Mouse (Mus musculus): ENCODE data around the gene Glyctk.

Glyctk gene

GRCm38 (mm10) chr9:106148541-106149398 is 9.2 kb downstream of the Glyctk start:
- no peak for DNase-seq (ENCODE audit: extremely low read depth, insufficient read length, low spot score)

GRCm38 (mm10) chr9:106147851-106148431 is 10.0 kb downstream of the Glyctk start:
- DNase-seq (ENCODE audit: extremely low read depth, insufficient read length, low spot score): no peak

GRCm38 (mm10) chr9:106147281-106147680 is 10.7 kb downstream of the Glyctk start:
- DNase-seq (ENCODE audit: extremely low read depth, insufficient read length, low spot score): no peak

GRCm38 (mm10) chr9:106145582-106145981 is 12.4 kb downstream of the Glyctk start:
- DNase-seq (ENCODE audit: extremely low read depth, insufficient read length, low spot score): no peak

- DNase-seq (ENCODE audit: extremely low read depth, insufficient read length, low spot score): no peak
Measured at GRCm38 (mm10) chr9:106144176-106144575, 13.8 kb downstream of the Glyctk start.

- no peak for DNase-seq (ENCODE audit: extremely low read depth, insufficient read length, low spot score)
Measured at GRCm38 (mm10) chr9:106141955-106142354, 16.0 kb downstream of the Glyctk start.

GRCm38 (mm10) chr9:106139763-106140162 is 18.2 kb downstream of the Glyctk start:
- DNase-seq (ENCODE audit: extremely low read depth, insufficient read length, low spot score): no peak

- no peak for DNase-seq (ENCODE audit: extremely low read depth, insufficient read length, low spot score)
Measured at GRCm38 (mm10) chr9:106137671-106138216, 20.2 kb downstream of the Glyctk start.

GRCm38 (mm10) chr9:106130250-106130649 is 27.7 kb downstream of the Glyctk start:
- DNase-seq (ENCODE audit: extremely low read depth, insufficient read length, low spot score): no peak

GRCm38 (mm10) chr9:106129072-106129471 is 28.9 kb downstream of the Glyctk start:
- DNase-seq (ENCODE audit: extremely low read depth, insufficient read length, low spot score): no peak

GRCm38 (mm10) chr9:106126786-106127251 is 31.1 kb downstream of the Glyctk start:
- no peak for DNase-seq (ENCODE audit: extremely low read depth, insufficient read length, low spot score)

- DNase-seq (ENCODE audit: extremely low read depth, insufficient read length, low spot score): no peak
Measured at GRCm38 (mm10) chr9:106123599-106123998, 34.3 kb downstream of the Glyctk start.

- DNase-seq (ENCODE audit: extremely low read depth, insufficient read length, low spot score): no peak
Measured at GRCm38 (mm10) chr9:106119075-106119474, 38.9 kb downstream of the Glyctk start.

- DNase-seq (ENCODE audit: extremely low read depth, insufficient read length, low spot score): no peak
Measured at GRCm38 (mm10) chr9:106115801-106116424, 42.0 kb downstream of the Glyctk start.

- DNase-seq (ENCODE audit: extremely low read depth, insufficient read length, low spot score): peak; percentile 15
Measured at GRCm38 (mm10) chr9:106112770-106113423, 45.0 kb downstream of the Glyctk start.

GRCm38 (mm10) chr9:106106241-106106640 is 51.7 kb downstream of the Glyctk start:
- no peak for DNase-seq (ENCODE audit: extremely low read depth, insufficient read length, low spot score)

- DNase-seq (ENCODE audit: extremely low read depth, insufficient read length, low spot score): no peak
Measured at GRCm38 (mm10) chr9:106104401-106104800, 53.5 kb downstream of the Glyctk start.

Data from 3134 (cell line).